Mouse (Mus musculus): ENCODE data around the gene Dcun1d4.

Gene Dcun1d4

GRCm38 (mm10) chr5:73585212-73586115 is 104.7 kb downstream of the Dcun1d4 start:
- DNase-seq (ENCODE audit: extremely low read depth, low read depth, low spot score) = no peak

DNA sequence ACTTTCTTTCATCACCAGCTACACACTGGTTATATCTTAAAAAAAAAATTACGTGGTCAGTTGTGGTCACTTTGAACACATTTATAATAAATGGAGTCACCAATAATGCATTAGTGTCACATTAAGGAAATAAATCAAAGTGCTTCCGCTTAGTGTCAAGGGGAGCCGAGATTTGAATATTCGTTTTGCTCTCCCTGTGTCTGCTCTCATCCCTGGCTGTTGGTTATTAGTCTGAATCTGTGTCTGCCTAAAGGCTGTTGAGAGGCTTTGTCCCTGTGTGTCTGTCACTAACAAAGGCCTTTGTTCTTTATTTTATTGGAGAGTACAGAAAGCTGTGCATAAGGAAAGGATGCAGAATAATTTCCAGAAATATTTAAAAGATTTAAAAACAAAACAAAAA is 105.8 kb downstream of the Dcun1d4 start:
- no peak for DNase-seq (ENCODE audit: extremely low read depth, low read depth, low spot score)

GRCm38 (mm10) chr5:73587119-73587518 is 106.3 kb downstream of the Dcun1d4 start:
- DNase-seq (ENCODE audit: extremely low read depth, low read depth, low spot score) = no peak

- DNase-seq (ENCODE audit: extremely low read depth, low read depth, low spot score) = no peak
Measured at GRCm38 (mm10) chr5:73598943-73599695, 118.3 kb downstream of the Dcun1d4 start.

DNA sequence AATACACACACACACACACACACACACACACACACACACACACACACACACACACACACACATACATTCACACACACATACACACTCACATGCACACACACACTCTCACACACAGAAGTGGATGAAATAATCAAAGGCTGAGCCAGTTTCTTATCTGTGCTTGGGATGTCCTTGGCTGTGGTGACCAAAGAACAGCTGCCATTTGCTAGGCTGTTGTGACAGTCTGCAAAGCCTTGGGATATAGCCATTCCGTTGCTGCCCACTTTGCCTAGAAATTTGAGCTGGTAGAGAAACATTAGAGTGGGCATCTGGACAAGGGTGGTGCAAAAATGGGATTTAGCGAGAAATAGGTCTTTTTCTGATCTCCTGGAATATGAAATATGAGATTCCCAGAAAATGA is 119.2 kb downstream of the Dcun1d4 start:
- DNase-seq (ENCODE audit: extremely low read depth, low read depth, low spot score) = no peak

DNA sequence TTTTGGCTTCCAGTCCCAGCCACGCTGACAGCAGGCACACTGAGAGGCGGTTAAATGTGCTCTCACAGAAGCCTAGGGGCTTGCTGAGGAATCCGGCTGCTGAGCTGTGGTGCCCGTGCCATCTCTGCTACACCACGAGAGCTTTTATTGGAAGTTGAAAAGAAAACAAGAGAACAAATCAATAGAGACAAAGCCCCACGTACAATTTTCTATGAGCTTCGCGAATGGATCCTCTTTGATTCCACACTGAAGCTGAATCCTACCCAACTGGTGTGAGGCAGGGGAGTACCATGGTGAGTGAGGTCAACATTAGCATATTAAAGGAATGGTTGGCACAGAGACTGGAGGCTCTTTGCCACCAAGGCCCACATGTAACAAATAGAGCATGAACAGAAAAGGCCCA is 120.6 kb downstream of the Dcun1d4 start:
- no peak for DNase-seq (ENCODE audit: extremely low read depth, low read depth, low spot score)

- DNase-seq (ENCODE audit: extremely low read depth, low read depth, low spot score) = no peak
Measured at GRCm38 (mm10) chr5:73602865-73603264, 122.1 kb downstream of the Dcun1d4 start.

- DNase-seq (ENCODE audit: extremely low read depth, low read depth, low spot score) = no peak
Measured at GRCm38 (mm10) chr5:73604542-73604941, 123.7 kb downstream of the Dcun1d4 start.

DNA sequence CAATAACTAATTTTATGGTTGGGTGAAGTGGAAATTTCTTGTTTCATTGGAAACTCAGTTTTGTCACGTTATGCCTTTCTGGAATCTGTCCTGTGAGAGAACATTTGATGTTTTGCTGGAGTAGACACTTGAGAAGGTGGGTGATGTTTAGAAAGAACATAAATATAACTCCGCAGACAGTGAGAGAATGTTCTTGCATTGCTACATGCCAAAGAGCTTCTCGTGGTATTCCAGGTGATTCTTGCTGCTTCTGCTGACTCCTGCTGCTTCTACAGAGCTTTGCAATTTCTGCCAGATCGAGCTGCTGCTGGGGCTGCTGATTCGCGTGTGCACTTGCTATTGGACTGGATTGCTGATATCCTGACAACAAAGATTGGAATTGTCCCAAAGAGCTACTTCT is 124.2 kb downstream of the Dcun1d4 start:
- DNase-seq (ENCODE audit: extremely low read depth, low read depth, low spot score) = no peak

Measured in fat pad, adult 2 months (tissue).